Mouse (Mus musculus) MN1 (cell line): ENCODE results near the gene Gm49342.
"Not testable (repeated sequence)": the region's sequence is repeated elsewhere in the genome, so short reads cannot be mapped to it uniquely, and the experiment has no call there.

ENCODE experiments used
- DNase-seq: peaks from one replicate; pipeline ENCODE4 v3.0.0-alpha.2; 2016; ENCODE audit warnings: low spot score

Gm49342 gene

GRCm38 (mm10) chr14:50943932-50944667, at the start of gene Gm49342:
TSS of gene Gm49342 (plus strand) at chr14:50944517.
- peak; percentile 94 for DNase-seq

DNA sequence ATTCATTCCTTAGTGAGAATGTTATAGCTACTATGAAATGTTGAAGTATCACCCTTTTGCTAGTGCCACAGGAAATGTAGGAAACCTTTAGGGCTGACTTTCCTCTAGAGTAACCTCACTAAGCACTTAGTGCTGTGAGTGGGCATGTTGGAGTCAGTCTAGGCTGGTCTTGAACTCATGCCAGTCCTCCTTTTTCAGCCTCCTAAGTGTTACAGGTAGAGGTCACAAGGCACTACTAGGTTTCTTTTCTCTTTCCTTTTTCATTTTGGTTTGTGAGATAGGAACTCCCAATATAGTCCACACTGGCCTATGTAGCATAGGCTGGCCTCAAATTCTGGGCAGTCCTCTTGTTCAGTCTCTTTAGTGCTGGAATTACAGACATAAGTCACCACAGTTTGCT, 48.9 kb upstream of the Gm49342 start:
- no peak for DNase-seq

- peak; percentile 70 for DNase-seq
These were observed 48.2 kb upstream of the Gm49342 start for GRCm38 (mm10) chr14:50895985-50896746.

DNA sequence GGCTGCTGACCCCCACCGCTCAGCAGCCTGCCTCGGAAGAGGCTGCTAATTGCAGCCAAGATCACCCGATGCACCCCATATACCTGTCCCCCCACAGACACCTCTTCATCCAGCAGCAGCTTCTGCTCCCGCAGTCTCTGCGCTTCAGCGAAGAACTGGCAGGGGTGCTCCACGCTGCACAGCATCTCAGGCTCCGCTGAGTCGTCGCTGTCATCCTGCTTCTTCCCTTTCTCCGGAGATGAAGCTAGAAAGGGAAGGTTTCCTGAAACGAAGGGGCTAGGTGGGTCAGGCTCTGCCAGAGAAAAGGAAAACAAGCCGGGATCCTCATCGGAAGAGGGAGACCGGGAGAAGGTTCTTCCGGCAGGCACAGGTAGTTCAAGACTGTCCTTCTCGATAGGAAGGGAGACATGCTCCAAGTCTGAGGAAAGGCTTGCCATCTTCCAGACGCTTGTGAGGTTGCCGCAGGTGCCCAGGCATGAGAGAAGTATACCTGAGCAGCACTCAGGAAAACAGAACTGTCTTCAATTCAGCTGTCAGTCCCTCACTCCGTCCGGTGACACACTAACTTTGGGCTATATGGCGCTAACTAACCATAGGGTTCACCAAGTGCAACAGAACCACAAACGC, 47.5 kb upstream of the Gm49342 start:
- peak; percentile 15 for DNase-seq

DNA sequence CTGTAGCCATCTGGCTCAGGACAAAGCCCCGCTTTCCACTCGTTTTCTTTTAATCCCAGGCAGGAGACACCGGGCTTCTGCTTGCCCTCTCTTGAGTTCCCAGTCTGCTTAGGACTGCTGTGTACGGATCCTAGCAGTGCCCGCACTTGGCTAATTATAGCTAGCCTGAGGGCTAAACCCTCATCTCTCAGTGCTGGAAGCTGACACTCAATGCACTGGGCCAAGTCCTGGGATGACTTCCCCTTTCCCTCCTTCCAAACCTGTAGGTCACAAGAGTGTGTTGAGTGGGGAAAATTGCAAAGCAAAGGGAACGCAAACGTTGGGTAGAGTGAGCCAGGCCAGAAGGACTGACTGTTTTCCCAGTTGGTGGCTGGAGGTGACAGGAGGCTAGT, 46.9 kb upstream of the Gm49342 start, which contains the start of gene Klhl33:
TSS of gene Klhl33 (minus strand) at position 134 of the 392 bp plus-strand sequence.
- no peak for DNase-seq

DNA sequence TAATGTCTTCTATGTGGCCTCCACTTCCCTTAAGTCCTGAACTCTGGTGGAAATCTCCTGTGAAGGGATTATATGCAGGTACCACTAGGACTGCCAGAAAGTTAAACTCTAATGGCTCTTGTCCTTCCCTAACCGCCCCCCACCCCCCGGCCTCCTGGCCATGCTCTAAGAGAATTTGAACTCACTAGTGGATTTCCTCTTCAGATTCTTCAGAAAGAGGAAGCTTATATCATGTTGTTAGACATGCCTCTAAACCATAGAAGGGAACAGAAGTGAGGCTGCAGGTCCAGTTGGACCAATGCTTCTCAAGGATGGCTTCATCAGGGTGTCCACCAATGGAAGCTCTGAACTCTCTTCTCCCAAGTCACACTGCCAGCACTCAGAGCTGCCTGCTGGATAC, 46.3 kb upstream of the Gm49342 start:
- DNase-seq: not testable (repeated sequence)

- peak; percentile 49 for DNase-seq
These were observed 40.1 kb upstream of the Gm49342 start for GRCm38 (mm10) chr14:50903973-50904827.

- DNase-seq: no peak
These were observed 39.5 kb upstream of the Gm49342 start for GRCm38 (mm10) chr14:50904828-50905129.

DNA sequence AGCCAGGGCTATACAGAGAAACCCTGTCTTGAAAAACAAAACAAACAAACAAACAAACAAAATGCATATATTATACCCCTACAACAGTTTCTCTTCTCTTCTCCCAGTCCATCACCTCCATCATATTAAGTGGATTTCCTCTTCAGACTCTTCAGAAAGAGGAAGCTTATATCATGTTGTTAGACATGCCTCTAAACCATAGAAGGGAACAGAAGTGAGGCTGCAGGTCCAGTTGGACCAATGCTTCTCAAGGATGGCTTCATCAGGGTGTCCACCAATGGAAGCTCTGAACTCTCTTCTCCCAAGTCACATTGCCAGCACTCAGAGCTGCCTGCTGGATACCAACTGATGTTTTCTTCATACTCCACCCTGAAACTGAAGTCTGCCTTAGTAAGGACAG, 39.0 kb upstream of the Gm49342 start:
- not testable (repeated sequence) for DNase-seq

- no peak for DNase-seq
These were observed 36.2 kb upstream of the Gm49342 start for GRCm38 (mm10) chr14:50908126-50908525.

GRCm38 (mm10) chr14:50911356-50911755, 33.0 kb upstream of the Gm49342 start:
- no peak for DNase-seq

GRCm38 (mm10) chr14:50923437-50923836, 20.9 kb upstream of the Gm49342 start:
- not testable (repeated sequence) for DNase-seq

DNA sequence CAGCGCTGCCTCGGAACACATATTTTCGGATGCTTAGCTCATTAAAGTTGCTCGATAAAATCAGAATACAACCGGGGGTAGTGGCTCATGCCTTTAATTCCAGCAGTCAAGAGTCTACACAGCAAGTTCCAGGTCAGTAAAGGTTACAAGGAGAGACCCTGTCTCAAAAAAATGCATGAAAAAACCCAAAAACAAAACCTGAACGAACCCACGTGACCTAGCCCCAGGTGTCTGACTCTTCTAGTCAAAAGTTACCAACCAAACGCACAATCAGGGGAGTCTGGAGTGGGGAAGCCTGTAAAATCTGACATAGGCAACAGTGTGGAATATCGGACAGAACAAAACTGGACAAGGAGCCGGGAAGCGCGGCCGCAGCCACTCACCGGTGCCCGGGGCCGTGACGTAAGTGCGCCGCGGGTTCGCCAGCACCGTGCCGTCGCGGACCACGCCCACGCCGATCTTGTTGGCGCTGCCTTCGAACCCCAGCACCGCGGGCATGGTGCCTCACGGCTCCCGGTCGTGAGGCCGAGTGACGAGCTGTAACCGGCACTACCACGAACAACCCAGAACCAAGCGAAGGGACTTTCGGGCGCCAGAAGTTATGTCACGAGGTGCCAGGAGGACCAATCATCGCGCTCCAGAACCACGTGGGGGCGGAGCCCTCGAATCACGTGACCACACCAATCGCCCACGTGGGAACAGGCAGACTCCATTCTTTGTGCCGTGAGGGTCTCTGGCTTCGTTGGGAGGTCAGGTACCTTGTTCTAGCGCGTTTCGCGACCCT, 19.8 kb upstream of the Gm49342 start, which contains the start of the genes Osgep and Apex1:
TSS of gene Osgep (minus strand) at position 613 of the 784 bp plus-strand sequence.
TSS of gene Apex1 (plus strand) at position 688 of the 784 bp plus-strand sequence.
- peak; percentile 96 for DNase-seq

DNA sequence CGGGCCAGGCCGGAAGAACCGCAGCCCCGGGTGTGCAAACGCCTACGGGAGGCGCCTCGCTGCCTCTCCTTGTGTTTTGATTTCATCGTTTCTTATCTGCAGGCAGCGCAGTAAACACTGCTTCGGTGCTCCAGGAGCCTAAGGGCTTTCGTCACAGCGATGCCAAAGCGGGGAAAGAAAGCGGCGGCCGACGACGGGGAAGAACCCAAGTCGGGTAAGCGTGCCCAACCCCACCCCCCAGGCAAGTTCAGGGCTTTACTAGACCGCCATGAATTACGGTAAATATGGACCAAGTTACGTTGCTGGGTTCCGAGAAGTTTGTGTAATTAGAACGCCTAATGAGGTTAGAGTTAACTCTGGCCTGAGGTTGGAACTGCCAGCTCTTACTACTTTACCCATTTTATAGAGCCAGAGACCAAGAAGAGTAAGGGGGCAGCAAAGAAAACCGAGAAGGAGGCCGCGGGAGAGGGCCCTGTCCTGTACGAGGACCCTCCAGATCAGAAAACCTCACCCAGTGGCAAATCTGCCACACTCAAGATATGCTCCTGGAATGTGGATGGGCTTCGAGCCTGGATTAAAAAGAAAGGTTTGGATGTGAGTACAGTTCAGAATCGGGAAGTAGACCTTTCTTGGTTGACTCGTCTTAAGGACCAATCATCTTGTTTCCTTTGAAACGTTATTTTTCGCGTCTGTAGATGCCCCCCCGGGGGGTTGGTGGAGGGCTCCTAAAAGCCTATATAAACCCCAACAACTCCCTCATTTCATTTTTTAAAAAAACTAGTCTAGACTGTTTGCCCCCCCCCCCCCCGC, 19.0 kb upstream of the Gm49342 start:
- DNase-seq: no peak

GRCm38 (mm10) chr14:50927366-50927765, 17.0 kb upstream of the Gm49342 start:
- no peak for DNase-seq

DNA sequence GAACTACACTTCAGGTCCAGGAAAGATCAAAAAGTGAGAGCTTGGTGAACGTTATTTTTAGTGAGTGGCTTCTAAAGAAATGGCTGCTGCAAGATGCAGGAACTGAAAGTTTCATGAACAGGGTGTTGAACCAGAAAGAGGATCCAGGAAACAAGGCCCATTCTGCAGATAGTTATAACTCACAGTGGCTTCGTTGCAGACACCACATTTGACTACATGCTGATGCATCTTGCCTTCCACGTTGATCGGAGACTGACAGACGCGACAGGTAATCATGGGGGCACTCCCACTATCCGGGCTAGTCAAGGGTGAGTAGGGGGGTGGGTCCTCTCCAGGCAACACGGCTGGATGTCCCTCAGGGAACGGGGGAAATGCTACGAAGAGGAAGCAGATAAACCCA, 14.4 kb upstream of the Gm49342 start:
- no peak for DNase-seq

DNA sequence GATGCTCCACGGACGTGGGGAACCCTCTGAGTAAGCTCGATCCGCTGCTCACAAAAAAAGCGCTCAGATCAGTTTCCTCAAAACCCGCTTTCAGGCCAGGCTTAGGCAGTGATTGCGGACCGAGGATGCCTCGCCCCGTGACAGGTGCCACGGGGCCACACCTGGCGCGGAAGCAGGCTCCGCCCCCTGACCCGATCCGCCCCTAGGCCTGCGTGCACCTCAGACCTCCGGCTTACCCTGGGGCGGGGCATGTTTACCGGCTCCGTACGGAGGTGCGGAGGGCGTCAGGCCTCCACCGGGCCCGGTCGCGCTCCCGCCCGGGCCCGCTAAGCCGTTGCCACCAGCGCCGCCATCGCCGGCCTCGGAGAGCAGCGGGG, 14.0 kb upstream of the Gm49342 start:
- peak; percentile 61 for DNase-seq

GRCm38 (mm10) chr14:50930754-50931492, 13.4 kb upstream of the Gm49342 start, which contains the start of the genes Pip4p1 and Pnp:
TSS of gene Pip4p1 (minus strand) at chr14:50930856.
TSS of gene Pnp (plus strand) at chr14:50931082.
- DNase-seq: peak; percentile 99

DNA sequence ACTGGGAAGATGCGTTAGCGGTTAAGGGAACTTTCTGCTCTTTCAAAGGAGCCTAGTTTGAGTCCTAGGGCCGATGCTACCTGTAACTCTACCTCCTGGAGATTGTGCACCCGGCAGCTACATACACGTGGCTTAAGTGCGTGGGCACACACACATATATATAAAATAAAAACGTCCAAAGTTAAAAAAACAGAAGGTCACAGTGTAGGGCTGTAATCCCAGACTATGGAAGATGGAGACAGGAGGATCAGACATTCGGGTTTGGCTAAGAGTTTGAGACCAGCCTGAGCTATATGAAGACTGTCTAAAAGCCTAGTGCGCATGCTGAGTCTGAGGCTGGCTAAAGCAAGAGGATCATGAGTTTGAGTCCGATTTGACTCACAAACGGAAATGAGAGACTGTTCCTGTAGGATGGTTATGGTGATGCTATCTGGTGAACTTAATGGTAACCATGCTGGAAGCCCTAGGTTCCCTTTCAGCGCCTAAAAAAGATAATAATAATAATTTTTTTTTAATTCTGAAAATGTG, 12.8 kb upstream of the Gm49342 start:
- peak; percentile 48 for DNase-seq
